Mouse (Mus musculus): ENCODE data around the gene Grk2.

DNA sequence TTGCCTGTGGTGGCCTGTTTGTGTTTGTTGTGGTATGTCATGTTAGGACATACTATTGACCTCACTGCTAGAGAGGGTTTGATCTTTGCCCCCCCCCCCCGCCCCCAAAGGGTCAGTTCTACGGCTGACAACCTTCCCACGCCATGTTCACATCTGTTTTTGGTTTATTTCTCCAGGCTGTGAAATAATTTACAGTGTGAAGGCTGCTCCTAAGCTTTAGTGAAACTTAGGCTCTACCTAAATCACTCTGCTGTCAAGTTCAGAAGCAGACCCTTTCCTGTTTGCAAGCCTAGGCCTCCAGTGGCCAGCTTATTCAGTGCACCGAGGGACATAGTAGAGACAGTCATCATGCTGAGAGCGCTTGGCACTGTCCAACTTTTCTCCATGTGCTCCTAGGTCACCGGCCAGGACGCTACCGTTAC is 65.8 kb downstream of the Grk2 start:
- TF ChIP-seq FLI1 (IDR thresholded peaks at IDR 0.05; ENCODE audit: low read length) (no peak), GATA1 (IDR thresholded peaks at IDR 0.05; ENCODE audit: borderline replicate concordance, low read length) (no peak)

All from megakaryocyte, embryonic 14.5 days (primary cell).